Mouse (Mus musculus) spleen, postnatal 4 days (tissue): ENCODE measurements around the gene Dvl2.
A peak's percentile ranks its signal among the peaks of the same experiment; 100 is the strongest.
"Not testable (repeated sequence)": the region's sequence is repeated elsewhere in the genome, so short reads cannot be mapped to it uniquely, and the experiment has no call there.

Experiments used
- DNase-seq, 2 experiments: peaks; one replicate each; pipeline ENCODE4 v3.0.0; 2022; ENCODE audit warnings: low spot score in 2 of 2

The Dvl2 gene

DNA sequence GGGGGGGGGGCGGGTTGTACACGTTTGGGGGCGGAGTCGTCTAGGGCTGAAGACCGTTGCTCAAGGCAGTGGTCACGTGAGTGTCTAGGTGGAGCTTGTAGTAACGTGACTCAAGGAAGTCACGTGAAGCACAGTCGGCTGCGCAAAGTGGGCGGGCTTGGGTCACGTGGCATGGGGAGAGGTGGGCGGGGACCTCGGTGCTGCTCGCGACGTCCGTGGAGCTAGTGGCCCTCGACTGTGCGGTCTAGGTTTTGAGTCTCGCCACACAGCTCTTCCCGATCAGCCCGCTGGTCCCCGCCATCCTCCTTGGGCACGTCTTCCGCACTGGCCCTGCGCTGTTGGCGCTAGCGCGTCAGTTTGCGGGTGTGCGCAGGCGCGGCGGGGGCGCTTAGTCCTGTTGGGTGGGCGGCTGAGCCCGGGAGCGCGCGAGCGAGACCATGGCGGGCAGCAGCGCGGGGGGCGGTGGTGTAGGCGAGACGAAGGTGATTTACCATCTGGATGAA lies at the start of gene Dvl2:
Gene Dvl2, plus strand, starts transcription at position 200 of the 503 bp plus-strand sequence.
- peak; percentile 90 to 92 for DNase-seq

DNA sequence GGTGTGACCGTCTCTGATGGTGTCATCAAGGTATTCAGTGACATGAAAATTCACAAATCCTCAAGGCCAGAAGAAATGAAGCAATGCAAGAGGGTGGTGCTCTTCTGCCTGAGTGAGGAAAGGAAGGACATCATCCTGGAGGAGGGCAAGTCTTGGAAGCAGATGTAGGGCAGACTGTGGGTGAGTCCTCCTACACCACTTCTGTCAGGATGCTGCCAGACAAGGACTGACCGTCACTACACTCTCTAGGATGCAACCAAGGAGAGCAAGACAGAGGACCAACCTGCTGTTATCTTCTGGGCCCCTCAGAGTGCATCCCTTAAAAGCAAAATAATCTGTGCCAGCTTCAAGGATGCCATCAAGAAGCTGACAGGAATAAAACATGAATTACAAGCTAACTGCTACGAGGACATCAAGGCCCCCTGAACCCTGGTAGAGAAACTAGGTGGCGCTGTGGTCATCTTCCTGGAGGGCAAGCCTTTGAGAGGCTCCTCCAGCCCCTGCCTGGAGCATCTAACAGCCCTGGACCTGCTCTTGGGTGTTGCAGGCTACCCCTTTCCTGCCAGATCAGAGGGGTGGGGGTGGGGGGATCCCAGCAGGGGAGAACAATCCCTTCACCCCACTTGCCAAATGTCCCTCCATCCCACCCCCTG lies 49.5 kb upstream of the Dvl2 start:
- DNase-seq, result peak in 1 of 2 experiments; percentile 80

DNA sequence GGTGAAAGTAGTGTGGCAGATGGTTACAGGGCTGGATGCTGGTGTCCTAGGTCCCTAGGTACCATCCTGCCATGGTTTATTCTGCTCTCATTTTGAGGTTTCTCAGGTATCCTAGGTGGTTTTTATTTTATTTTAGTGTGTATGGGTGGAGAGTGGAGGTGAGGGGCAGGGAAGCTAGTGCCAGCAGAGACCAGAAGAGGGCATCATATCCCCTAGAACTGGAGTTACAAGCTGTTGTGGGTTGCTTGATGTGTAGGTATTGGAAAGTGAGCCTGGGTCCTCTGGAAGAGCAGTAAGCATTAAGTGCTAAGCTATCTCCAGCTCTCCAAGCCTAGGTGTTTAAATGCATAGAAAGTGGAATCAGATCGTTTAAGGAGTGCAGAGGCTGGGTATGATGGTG lies 48.1 kb upstream of the Dvl2 start:
- no peak for DNase-seq

DNA sequence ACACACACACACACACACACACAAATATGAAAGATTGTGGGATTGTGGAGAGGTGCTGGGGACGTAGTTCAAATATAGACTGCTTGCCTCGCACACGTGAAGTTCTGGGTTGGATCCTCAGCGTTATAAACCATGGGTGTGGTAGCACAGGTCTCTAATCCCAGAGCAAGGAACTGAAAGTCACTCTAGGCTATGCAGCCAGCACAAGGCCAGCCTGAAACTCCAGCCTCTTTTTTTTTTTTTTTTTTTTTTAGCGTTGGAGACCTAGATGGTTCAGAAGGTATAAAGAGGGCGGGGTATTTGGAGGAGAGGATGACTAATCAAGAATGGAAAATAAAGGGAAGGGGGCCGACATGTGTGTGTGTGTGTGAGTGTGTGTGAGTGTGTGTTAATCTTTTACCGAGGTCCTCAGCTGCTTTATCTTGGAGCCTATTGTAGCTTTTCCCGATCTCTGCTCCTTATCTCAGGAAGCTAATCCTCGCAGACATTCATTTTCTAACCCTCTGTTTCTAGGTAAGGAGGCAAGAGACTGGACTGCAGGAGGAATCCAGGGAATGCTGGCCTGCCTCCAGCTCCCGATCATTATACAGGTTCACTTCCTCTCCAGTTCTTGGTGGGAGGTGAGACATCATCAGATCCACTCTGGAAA lies 47.0 kb upstream of the Dvl2 start:
- no peak for DNase-seq

DNA sequence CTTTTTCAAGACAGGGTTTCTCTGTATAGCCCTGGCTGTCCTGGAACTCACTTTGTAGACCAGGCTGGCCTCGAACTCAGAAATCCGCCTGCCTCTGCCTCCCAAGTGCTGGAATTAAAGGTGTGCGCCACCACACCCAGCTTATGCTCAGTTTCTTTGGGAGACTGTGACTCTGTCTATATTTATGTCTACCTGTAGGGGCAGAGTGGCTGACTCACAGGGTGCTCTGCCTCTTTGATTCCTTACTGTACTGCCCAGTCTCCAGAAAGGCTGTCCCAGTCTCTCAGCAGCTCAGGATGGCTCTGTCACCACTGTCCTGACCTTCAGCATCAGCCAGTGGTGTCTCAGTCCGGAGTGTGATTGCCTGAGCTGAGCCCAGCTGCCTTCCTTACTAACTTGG lies 44.8 kb upstream of the Dvl2 start:
- DNase-seq, result not testable (repeated sequence)

DNA sequence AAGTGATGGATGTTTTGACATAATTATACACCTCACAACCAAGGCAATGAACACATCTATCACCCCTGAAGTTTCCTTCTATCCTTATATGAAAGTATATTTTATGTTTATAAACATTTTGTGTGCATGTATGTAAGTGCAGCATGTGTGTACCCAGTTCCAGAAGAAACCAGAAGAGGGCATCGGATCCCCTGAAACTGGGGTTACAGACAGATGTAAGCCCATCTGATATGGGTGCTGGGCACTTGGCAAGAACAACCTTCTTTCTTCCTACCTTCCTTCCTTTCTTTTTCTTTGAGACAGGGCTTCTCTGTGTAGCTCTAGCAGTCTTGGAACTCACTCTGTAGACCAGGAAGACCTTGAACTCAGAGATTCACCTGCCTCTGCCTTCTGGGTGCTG lies 44.2 kb upstream of the Dvl2 start:
- no peak for DNase-seq

DNA sequence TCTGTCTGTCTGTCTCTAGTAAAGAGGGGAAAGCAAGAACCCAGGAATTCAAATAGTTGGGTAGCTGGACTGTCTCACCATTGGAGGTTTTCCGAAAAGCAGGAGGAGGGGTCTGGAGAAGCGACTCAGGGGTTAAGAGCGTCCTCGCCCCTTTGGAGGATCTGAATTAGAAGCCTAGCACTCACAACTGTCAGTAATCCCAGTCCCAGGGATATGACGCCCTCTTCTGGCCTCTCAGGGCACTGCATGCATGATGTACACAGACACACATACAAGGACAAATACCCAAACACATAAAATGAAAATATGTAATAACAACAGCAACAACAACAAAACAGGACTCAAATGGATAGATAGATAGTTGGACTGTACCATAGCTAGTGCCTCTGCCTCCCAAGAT lies 39.8 kb upstream of the Dvl2 start:
- peak in 1 of 2 experiments; percentile 72 for DNase-seq

DNA sequence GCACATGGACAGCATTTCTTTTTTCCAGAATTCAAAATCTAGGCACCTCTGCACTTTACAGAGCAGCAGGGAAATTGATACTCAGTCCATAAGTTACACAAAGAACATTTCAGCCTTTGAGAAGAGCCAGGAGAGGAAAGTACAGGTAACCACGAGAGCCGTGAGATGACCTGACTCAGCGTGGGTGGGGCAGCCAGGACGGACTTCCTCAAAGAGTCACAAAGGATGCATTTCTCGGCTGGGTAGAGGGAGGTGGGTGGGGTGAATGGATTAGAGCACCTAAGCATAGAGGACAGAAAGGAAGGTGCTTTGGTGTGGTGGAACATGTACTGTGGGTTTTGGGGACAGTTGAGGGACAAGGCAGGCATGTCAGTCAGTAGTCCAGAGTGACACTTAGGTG lies 38.6 kb upstream of the Dvl2 start:
- DNase-seq, result peak in 1 of 2 experiments; percentile 55

DNA sequence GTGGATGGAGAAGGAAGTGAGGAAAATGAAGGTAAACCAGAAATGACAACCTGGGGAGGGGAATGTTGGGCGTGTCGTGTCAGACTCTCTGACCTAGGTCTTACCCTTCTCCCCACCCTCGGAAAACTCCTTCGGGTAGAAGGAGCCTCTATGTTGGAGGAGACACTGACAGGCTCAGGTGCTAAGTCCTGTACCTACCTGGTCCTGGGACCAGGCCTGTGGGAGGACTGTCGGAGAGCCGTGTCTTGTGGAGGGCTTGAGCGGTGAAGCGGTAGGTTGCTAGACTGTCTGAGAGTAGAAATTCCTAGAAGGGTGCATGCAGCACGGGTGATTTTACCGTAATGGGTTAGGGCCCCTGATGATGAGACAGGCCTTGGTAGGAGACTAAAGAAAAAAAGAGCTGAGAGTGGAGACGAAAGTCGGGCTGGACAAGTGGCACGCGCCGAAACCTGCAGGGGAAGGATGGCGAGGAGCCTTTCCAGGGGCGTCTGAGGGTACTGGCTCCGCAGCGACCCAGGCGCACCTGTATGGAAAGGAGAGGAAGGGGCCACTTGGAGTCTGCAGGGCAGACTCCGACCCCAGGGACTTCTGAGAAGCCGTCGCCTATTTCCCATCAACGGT lies 35.6 kb upstream of the Dvl2 start, which contains the start of gene Cldn7:
Gene Cldn7, plus strand, starts transcription at position 130 of the 621 bp plus-strand sequence.
- DNase-seq, result no peak

DNA sequence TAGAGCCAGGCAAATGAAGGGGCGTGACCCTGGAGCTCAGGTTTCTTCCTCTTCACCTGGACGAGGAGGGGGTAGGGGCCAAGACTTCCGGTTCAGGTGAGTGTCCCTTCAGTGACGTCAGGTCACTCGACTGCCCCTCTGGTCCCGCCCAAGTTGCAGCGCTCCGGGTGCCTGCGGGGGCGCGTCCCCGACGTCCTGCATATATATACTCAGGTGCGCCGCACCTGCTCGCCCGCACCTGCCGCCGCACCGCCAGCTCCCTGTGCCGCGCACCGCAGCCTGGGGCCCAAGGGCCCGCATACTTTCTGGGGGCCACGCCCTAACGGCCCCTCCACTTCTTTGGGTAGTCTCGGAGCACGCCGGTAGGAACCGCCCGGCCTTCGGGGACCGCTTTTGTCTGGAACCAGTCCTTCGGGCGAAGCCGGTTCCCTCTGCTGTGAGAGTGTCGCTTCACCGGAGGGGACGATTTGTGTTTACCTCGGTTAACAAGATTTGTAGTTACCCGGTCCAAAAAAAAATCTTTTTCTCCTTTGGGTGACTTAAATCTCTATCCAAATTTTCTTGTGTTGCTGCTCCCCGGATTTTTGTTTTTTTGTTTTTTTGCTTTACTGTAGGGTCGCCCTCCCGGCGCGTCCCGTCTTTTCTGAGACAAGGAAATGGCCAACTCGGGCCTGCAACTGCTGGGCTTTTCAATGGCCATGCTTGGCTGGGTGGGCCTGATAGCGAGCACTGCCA lies 35.0 kb upstream of the Dvl2 start:
- DNase-seq, result no peak

DNA sequence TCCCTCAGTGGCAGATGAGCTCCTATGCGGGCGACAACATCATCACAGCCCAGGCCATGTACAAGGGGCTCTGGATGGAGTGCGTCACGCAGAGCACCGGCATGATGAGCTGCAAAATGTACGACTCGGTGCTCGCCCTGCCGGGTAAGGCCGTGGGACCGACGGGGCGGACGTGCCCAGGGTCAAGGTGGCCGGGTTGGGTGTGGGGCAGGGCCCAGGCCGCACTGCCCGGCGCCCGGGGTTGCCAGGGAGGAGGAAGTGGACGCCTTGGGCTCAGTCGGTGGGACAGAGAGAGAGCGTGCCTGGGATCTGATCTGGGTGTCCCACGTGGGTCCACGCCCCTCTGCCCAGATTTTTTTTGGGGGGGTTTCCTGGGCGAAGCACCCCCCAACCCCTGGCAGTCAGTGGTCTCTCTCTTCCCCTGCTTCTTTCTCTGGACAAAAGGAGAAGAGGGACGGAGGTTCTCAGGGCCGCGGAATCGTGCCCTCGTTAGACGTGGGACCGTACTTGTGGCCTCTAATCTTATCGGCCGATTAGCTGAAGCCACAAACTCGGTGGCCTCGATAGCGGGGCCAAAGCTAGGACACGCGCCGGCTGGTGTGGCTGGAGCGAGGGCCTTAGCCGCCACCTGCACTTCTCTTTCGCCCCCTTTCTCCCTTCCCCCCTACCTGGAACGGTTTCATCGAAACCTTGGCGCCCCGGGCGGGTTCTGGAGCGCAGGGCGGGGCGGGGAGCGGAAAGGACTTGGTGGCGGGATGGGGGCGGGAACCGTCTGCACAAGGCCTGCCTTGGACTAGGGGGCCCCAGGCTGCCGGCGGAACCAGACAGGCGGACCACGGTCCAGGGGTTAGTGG lies 34.2 kb upstream of the Dvl2 start:
- no peak for DNase-seq

DNA sequence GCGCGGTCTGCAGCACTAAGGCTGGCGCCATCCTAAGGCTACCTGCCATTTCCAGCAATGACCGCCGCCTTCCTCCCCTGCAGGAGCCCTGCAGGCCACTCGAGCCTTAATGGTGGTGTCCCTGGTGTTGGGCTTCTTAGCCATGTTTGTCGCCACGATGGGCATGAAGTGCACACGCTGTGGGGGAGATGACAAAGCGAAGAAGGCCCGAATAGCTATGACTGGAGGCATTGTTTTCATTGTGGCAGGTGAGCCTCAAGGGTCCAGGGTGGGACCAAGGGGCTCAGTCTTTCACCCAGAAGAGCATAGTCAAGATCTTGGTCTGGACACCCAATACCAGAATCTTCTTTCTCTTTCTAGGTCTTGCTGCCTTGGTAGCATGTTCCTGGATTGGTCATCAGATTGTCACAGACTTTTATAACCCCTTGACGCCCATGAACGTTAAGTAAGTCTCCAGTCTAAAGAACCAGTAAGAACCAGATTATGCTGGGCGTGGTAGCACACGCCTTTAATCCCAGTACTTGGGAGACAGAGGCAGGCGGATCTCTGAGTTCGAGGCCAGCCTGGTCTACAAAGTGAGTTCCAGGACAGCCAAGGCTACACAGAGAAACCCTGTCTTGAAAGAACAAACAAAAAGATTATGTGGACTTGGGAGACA lies 33.4 kb upstream of the Dvl2 start:
- no peak for DNase-seq

DNA sequence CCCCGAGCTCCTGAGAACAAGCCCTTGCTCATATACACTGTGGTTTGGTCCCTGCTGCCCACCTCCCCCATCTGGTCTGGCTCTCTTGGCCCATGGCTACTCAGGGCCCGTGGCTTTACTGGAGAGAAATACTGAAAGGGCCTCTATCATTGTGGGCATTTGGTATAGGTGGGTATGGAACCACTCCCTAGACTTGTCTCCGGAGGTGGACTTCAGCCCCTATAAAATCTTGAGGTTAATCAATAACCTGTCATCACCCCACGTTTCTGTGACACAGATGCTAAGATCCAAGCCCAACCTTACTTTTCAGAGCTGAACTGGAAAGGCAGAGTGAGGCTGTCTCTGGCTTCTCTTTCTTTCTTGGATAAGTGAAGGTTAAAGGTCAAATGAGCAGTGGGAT lies 31.6 kb upstream of the Dvl2 start:
- no peak for DNase-seq

DNA sequence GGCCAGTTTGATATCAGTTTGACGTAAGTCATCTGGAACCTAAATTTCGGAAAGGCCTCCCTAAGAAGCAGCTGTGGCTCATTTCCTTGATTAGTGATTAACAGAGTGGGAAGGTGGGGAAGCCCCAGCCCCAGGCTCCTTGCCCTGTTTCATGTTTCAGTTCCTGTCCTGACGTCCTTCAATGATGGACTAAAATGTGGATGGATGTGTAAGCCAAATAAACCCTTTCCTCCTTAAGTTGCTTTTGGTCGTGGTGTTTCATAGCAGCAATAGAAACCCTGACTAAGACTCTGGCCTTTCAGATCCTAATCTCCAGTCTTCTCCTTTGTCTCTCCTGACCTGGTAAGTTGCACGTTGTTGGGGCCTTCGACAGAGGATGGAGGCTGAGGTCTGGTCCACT lies 30.2 kb upstream of the Dvl2 start:
- no peak for DNase-seq

DNA sequence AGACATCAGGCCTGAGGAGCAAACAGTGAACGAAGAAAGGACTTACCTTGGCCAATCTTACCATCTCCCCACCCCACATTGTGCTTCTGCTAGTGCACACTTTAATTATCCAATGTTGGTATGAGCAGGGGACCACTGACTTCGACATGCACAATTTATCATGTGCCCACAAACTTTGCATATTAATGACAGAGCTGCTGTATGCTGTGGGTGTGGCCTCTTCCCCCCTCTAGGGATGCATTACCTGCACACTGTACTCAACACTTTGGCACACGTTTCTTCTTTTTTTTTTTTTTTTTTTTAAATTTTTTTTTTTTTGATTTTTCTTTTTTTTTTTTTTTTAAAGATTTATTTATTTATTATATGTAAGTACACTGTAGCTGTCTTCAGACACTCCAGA lies 29.6 kb upstream of the Dvl2 start:
- no peak for DNase-seq

DNA sequence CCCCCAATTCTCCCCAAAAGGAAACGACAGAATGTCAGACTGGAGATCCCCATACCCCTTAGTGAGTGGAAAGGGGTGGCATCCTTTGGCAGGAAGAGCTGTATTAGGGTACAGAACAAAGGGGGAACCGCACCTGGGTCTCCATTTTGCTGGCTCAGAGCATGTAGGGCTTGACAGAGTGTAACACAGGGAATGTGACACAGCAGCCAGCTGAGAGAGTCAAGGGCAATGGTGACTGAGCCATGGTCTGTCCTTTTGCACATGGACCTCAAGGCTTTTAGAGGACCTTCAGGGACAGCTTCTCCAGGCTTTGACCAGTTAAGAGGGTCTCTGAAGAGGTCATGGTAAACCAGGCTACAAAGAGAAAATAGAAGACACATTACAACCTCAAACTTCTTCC lies 25.5 kb upstream of the Dvl2 start:
- no peak for DNase-seq

DNA sequence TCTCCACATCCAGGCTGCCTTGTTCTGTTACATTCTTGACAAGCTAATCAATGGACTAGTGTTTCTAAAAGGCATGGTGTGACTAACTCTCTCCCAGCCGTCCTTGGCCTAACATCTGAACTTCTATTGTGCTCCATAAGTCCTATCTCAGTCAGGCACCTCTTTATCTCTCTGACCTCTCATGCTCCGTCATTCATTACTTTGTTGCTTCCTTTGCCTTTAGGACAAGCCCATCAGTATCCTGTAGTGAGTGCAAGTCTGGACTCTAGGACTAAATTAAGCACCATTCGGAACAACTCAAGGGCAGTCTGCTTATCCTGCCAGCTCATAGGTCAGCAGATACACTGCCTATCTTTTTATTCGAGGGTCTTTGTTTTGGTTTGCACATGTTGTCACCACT lies 24.1 kb upstream of the Dvl2 start:
- no peak for DNase-seq

DNA sequence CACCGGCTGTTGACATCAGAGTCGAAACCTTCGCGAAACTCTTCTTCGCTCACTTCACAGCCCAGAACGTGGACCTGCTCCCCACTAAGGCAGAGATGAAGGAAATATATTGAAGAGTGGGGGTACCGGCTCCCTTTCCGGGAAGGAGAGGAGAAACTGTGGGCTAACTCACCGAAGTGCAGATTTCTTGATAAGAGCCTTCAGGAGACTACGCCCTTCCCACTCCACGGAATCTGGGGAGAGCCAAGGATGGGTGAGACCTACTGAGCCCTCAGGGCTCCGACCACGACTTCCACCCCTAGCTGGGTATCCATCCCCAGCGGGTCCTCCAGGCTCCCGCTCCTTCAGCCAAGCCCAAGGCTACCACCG lies 20.6 kb upstream of the Dvl2 start:
- no peak for DNase-seq

DNA sequence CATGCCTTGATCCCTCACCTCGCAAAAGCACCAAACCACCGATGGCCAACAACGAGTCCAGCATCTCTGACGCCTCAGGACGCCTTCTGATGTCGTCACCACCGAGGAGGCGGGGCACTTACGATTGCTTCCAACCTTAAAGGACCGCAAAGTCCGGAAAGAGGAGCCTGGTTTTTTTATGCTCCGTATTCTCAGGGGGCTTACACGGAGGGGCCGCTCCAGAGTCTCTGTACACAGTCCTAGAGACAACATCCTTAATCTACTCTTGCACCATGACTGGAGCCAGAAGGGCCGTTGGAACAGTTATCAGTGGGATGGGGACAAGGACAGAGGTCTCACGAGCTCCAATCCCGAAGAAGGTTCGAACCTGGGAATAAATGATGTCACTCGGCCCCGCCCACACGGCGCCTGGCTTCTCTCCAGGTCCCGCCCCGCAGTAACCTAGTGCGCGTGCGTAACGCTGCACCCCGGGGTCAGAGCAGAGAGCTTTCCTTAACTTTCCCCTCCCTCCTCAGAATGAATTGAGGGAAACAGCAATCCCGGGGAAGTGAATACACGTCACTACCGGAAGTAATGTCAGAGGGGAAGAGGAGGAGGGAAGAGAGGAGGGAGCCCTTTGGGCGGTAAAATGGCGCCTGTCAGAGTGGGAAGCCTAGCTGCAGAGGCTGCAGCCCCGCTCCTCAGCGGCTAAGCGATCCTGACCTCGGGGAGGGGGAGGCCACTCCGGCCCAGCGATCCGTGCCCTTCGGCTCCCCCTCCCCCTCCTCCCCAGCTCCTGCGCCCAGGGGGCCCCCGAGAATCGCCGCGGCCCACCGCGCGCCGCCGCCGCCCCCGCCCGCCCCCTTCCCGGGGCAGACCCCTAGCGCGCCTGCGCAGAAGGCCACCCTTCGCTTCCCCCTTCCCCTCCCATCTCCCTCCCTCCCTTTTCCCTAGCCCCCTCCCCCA lies 19.9 kb upstream of the Dvl2 start:
- DNase-seq, result peak; percentile 93 to 95
